Mouse (Mus musculus): ENCODE results near the gene Nkapd1.

DNA sequence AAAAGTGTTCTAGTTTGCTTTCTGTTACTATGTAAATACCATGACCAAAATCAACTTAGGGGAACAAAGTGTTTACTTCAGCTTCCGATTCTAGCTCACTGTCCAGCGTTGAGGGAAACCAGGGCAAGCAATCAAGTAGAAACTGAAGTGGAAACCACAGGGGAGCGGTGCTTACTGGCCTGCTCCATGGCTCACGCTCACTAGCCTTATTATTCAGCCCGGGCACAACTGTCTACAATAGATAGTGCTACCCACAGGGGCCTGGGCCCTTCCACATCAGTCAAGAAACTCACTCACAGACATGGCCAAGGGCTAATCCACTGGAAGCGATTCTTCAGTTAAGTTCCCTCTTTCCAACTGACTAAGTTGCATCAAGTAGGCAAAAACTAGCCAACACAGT, 15.7 kb downstream of the Nkapd1 start:
- TF ChIP-seq GATA1 (IDR thresholded peaks at IDR 0.05; ENCODE audit: borderline replicate concordance, low read length) = no peak
- TF ChIP-seq FLI1 (IDR thresholded peaks at IDR 0.05; ENCODE audit: low read length) = no peak
